Mouse (Mus musculus) hindbrain, embryonic 13.5 days (tissue): ENCODE data around the gene Masp1. TPM values are rescaled to one million over a fixed set of nuclear protein-coding genes. Genes with fewer than 3 reads are reported as not detected.

Experiments
- ATAC-seq: fragments of 200-750 bp; cut with Nextera tagmentation; 2 replicates; pipeline ENCODE4 v1.8.0; 2017; ENCODE audit warnings: moderate TSS enrichment; ENCODE audit not compliant: low FRiP score
- H3K27ac ChIP-seq: fragments of 300-500 bp; sonication (generic); 2 replicates; pipeline ENCODE4 v1.5.1; 2015; ENCODE audit warnings: inconsistent platforms, mild to moderate bottlenecking, moderate library complexity
- H3K27me3 ChIP-seq: fragments of 300-500 bp; sonication (generic); 2 replicates; pipeline ENCODE4 v1.6.1; 2015; ENCODE audit warnings: mild to moderate bottlenecking, inconsistent platforms
- H3K36me3 ChIP-seq: fragments of 300-500 bp; sonication (generic); 2 replicates; pipeline ENCODE4 v1.6.1; 2015; ENCODE audit warnings: mild to moderate bottlenecking, inconsistent platforms
- H3K4me1 ChIP-seq: fragments of 300-500 bp; sonication (generic); replicated peaks from 2 replicates; pipeline ENCODE4 v1.6.1; 2015; ENCODE audit warnings: inconsistent platforms
- H3K4me2 ChIP-seq: fragments of 300-500 bp; sonication (generic); 2 replicates; pipeline ENCODE4 v1.6.1; 2015; ENCODE audit warnings: inconsistent platforms, mild to moderate bottlenecking, moderate library complexity
- H3K4me3 ChIP-seq: fragments of 300-500 bp; sonication (generic); 2 replicates; pipeline ENCODE4 v1.5.1; 2015; ENCODE audit warnings: mild to moderate bottlenecking, inconsistent platforms
- H3K9ac ChIP-seq: fragments of 300-500 bp; sonication (generic); 2 replicates; pipeline ENCODE4 v1.6.1; 2015; ENCODE audit warnings: mild to moderate bottlenecking, inconsistent platforms
- H3K9me3 ChIP-seq: fragments of 300-500 bp; sonication (generic); 2 replicates; pipeline ENCODE4 v1.6.1; 2016; ENCODE audit warnings: inconsistent platforms
- WGBS: fragments of 180-500 bp; shearing (Covaris S2); methylation state at CpG from one replicate; pipeline ENCODE4 v1.1.7; 2015; 5-methylcytosine and 5-hydroxymethylcytosine counted together
- polyA plus RNA-seq: library from polyadenylated mRNA; unstranded; fragments of >200 nt; fragmentation: Nextera tagmentation; extraction: Ambion mirVana; gene quantifications from 2 replicates; pipeline ENCODE4 v1.2.1, GENCODE M21; 2015

Masp1 gene
- polyA plus RNA-seq, 1 experiment from 2014 or later: 36.9 TPM

GRCm38 (mm10) chr16:23505904-23506687 is 14.5 kb downstream of the Masp1 start:
- Histone ChIP-seq H3K4me2 (no peak overlapping the region), H3K27ac (peak overlapping the region; percentile 69), H3K9ac (no peak overlapping the region), H3K36me3 (peaks cover 8% of the 10 kb centered on the region), H3K27me3 (no peaks in the 10 kb centered on the region), H3K4me3 (no peak overlapping the region), H3K9me3 (no peaks in the 10 kb centered on the region), H3K4me1 (peaks cover 25% of the 10 kb centered on the region)
- WGBS: 48% methylated on average over 11 of the region's 11 CpGs
- ATAC-seq: no peak

GRCm38 (mm10) chr16:23504320-23504744 is 16.3 kb downstream of the Masp1 start:
- no peak overlapping the region for H3K4me2 ChIP-seq
- H3K4me1 ChIP-seq: peaks cover 25% of the 10 kb centered on the region
- no peaks in the 10 kb centered on the region for H3K27me3 ChIP-seq
- no peaks in the 10 kb centered on the region for H3K9me3 ChIP-seq
- no peak overlapping the region for H3K4me3 ChIP-seq
- peak overlapping the region; percentile 69 for H3K27ac ChIP-seq
- no peak overlapping the region for H3K9ac ChIP-seq
- peak; percentile 88 for ATAC-seq
- no peaks in the 10 kb centered on the region for H3K36me3 ChIP-seq
- WGBS: 17% methylated on average over 3 of the region's 3 CpGs

- no peak overlapping the region for H3K4me2 ChIP-seq
- H3K9me3 ChIP-seq: no peaks in the 10 kb centered on the region
- H3K4me1 ChIP-seq: peaks cover 34% of the 10 kb centered on the region
- no peaks in the 10 kb centered on the region for H3K36me3 ChIP-seq
- H3K9ac ChIP-seq: no peak overlapping the region
- ATAC-seq: no peak
- 67% methylated on average over 4 of the region's 4 CpGs for WGBS
- H3K4me3 ChIP-seq: no peak overlapping the region
- peak overlapping the region; percentile 69 for H3K27ac ChIP-seq
- no peaks in the 10 kb centered on the region for H3K27me3 ChIP-seq
These were observed 17.3 kb downstream of the Masp1 start for GRCm38 (mm10) chr16:23503351-23503750.

GRCm38 (mm10) chr16:23502478-23502877 is 18.1 kb downstream of the Masp1 start:
- Histone ChIP-seq H3K36me3 (no peaks in the 10 kb centered on the region), H3K9ac (no peak overlapping the region), H3K27ac (no peak overlapping the region), H3K4me1 (peaks cover 42% of the 10 kb centered on the region), H3K4me3 (no peak overlapping the region), H3K4me2 (no peak overlapping the region), H3K27me3 (no peaks in the 10 kb centered on the region), H3K9me3 (no peaks in the 10 kb centered on the region)
- 95% methylated on average over 3 of the region's 3 CpGs for WGBS
- no peak for ATAC-seq

DNA sequence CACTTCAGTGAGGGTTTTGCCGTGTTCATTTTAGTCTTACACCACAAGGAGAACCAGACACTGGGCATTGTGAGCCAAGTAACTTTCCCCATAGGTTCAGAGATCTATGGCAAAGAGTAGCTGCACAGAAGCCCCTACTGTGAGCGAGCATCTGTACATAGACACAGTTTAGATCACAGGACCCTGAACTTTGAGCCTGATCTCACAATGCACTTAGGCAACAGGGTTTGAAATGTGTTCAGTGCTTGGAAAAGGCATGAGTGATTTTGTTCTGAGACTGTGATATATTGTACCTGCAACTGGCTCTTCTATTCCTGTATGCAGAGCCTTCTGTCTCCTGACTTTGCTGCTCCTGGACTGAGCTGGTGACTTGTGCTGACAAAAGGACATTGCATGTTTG is 19.3 kb downstream of the Masp1 start:
- H3K9me3 ChIP-seq: no peaks in the 10 kb centered on the region
- H3K4me2 ChIP-seq: no peak overlapping the region
- H3K36me3 ChIP-seq: no peaks in the 10 kb centered on the region
- no peaks in the 10 kb centered on the region for H3K27me3 ChIP-seq
- H3K9ac ChIP-seq: no peak overlapping the region
- H3K4me1 ChIP-seq: peaks cover 47% of the 10 kb centered on the region
- ATAC-seq: no peak
- no peak overlapping the region for H3K27ac ChIP-seq
- 92% methylated on average over 2 of the region's 2 CpGs for WGBS
- H3K4me3 ChIP-seq: no peak overlapping the region

DNA sequence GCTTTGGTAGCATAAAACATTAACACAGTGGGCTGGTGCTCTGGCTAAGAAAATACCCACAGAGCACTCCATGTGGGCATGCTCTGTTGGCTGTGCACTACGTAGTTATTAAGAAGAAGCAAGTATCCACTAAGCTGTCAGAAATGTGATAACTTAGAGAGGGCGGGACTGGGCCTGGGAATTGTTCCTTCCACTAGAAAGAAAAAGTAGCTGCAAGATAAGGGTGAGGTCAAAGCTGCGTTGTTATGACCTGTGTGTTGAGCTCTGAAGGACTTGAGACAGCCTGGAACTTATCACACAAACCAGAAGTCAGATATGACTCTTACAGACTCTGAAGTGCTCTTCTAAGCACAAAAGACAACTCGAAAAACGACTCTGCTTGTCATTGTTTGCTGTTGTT is 20.1 kb downstream of the Masp1 start:
- Histone ChIP-seq H3K4me3 (no peak overlapping the region), H3K9me3 (no peaks in the 10 kb centered on the region), H3K4me2 (no peak overlapping the region), H3K27me3 (no peaks in the 10 kb centered on the region), H3K9ac (no peak overlapping the region), H3K4me1 (peaks cover 39% of the 10 kb centered on the region), H3K27ac (no peak overlapping the region), H3K36me3 (no peaks in the 10 kb centered on the region)
- no peak for ATAC-seq
- 84% methylated on average over 5 of the region's 5 CpGs for WGBS

GRCm38 (mm10) chr16:23498691-23499131 is 21.9 kb downstream of the Masp1 start:
- WGBS: 68% methylated on average over 7 of the region's 7 CpGs
- peaks cover 10% of the 10 kb centered on the region for H3K36me3 ChIP-seq
- H3K27ac ChIP-seq: peak overlapping the region; percentile 44; the same call in 1 of the 2 replicates
- no peak overlapping the region for H3K4me3 ChIP-seq
- peaks cover 24% of the 10 kb centered on the region for H3K4me1 ChIP-seq
- H3K9me3 ChIP-seq: no peaks in the 10 kb centered on the region
- H3K27me3 ChIP-seq: no peaks in the 10 kb centered on the region
- no peak for ATAC-seq
- H3K4me2 ChIP-seq: no peak overlapping the region
- H3K9ac ChIP-seq: no peak overlapping the region

- peaks cover 24% of the 10 kb centered on the region for H3K4me1 ChIP-seq
- H3K27ac ChIP-seq: peak overlapping the region; percentile 49; the same call in 1 of the 2 replicates
- 69% methylated on average over 1 of the region's 1 CpGs for WGBS
- H3K27me3 ChIP-seq: no peaks in the 10 kb centered on the region
- ATAC-seq: no peak
- H3K36me3 ChIP-seq: peaks cover 16% of the 10 kb centered on the region
- no peak overlapping the region for H3K4me2 ChIP-seq
- H3K9me3 ChIP-seq: no peaks in the 10 kb centered on the region
- no peak overlapping the region for H3K4me3 ChIP-seq
- H3K9ac ChIP-seq: no peak overlapping the region
These were observed 22.7 kb downstream of the Masp1 start for GRCm38 (mm10) chr16:23497881-23498280.

DNA sequence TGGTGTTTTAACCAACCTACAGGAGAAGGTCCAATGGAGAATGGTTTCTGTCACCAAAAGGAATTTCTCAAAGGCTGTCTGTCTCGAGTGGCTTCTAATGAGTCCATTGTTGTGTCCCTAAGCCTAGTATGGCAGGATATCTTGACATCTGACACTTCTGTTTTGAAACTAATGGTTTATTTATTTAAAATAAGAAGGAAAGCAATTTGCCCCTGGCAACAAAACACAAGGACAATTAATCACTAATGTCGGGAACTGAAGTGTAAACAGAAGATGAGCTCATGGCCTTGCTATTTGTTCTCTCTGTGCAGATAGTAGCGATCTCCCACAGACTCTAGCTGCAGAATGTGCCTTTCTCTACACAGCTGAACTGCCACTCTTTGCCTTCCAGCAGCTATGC is 23.2 kb downstream of the Masp1 start:
- peaks cover 20% of the 10 kb centered on the region for H3K36me3 ChIP-seq
- no peak overlapping the region for H3K9ac ChIP-seq
- no peaks in the 10 kb centered on the region for H3K9me3 ChIP-seq
- WGBS: 5% methylated on average over 3 of the region's 3 CpGs
- H3K4me3 ChIP-seq: no peak overlapping the region
- no peak overlapping the region for H3K4me2 ChIP-seq
- H3K4me1 ChIP-seq: peaks cover 24% of the 10 kb centered on the region
- peak overlapping the region; percentile 49 for H3K27ac ChIP-seq
- peak; percentile 71; the same call in 1 of the 2 replicates for ATAC-seq
- H3K27me3 ChIP-seq: no peaks in the 10 kb centered on the region

GRCm38 (mm10) chr16:23496245-23496924 is 24.2 kb downstream of the Masp1 start:
- ATAC-seq: no peak
- no peak overlapping the region for H3K4me2 ChIP-seq
- H3K36me3 ChIP-seq: peaks cover 31% of the 10 kb centered on the region
- 56% methylated on average over 8 of the region's 8 CpGs for WGBS
- H3K4me3 ChIP-seq: no peak overlapping the region
- H3K9me3 ChIP-seq: no peaks in the 10 kb centered on the region
- no peaks in the 10 kb centered on the region for H3K27me3 ChIP-seq
- peaks cover 24% of the 10 kb centered on the region for H3K4me1 ChIP-seq
- no peak overlapping the region for H3K27ac ChIP-seq
- H3K9ac ChIP-seq: no peak overlapping the region

DNA sequence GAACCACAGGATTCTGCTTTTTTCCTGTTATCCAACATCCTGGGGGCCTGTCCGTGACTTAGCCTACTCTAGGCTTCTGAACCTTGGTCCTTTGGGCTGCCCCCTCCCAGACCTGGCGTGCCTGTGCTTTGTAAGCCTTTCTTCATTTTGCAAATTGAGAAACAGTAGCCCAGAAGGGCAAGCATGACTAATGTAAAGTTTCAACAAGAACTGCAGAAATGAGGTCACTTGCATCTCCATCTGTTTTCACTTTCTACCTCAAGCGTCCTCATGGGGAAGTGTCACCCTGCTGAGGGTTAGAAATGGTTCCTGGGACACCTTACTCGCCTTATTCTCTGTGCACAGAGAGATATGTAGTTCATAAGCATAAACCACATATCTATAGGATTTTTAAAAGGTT is 27.8 kb downstream of the Masp1 start:
- Histone ChIP-seq H3K4me3 (no peak overlapping the region), H3K27ac (no peak overlapping the region), H3K4me2 (no peak overlapping the region), H3K27me3 (no peaks in the 10 kb centered on the region), H3K9me3 (no peaks in the 10 kb centered on the region), H3K36me3 (peaks cover 47% of the 10 kb centered on the region), H3K9ac (no peak overlapping the region), H3K4me1 (peaks cover 10% of the 10 kb centered on the region)
- whole genome bisulfite sequencing: 73% methylated on average over 4 of the region's 4 CpGs
- ATAC-seq: no peak

DNA sequence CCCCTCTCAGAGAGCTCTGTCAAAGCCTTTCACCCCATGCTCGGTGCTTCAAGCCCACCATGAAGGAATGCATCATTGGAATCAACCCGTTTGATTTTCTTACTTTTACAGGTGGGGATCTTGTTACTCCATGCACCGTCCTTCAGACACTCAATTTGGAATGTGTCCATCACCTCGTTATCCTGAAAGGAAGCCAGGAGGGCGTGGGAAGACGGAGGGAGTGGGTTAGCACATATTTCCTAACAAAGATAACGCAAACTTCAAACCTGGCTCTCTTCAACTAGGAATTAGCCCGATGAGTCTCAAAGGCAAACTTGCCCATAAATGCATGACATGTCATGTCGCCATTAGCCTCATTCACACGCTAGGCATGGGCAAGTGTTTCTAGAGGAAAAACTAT is 37.3 kb downstream of the Masp1 start:
- Histone ChIP-seq H3K27me3 (no peaks in the 10 kb centered on the region), H3K4me2 (no peak overlapping the region), H3K4me1 (no peaks in the 10 kb centered on the region), H3K27ac (no peak overlapping the region), H3K9me3 (no peaks in the 10 kb centered on the region), H3K4me3 (no peak overlapping the region), H3K36me3 (peaks cover 48% of the 10 kb centered on the region), H3K9ac (no peak overlapping the region)
- 89% methylated on average over 10 of the region's 10 CpGs for WGBS
- ATAC-seq: no peak
